Mouse (Mus musculus): ENCODE data around the gene Pcnp. TPM values are rescaled to one million over a fixed set of nuclear protein-coding genes. Genes with fewer than 3 reads are reported as not detected.
"Not testable (repeated sequence)": the region's sequence is repeated elsewhere in the genome, so short reads cannot be mapped to it uniquely, and the experiment has no call there.

Pcnp gene
- 100 to 1,000 TPM; 122 to 132 TPM for total RNA-seq (2021)
- long read RNA-seq, transcript Pcnp-206 (5 exons, 938 nt) = major isoform, 58 of 120 reads
- long read RNA-seq, transcript Pcnp-205 (5 exons, 2,200 nt) = minor isoform, 27 of 120 reads
- long read RNA-seq, transcript Pcnp-202 (5 exons, 2,295 nt) = minor isoform, 22 of 120 reads
- long read RNA-seq, partial matches to known transcripts = 3 of 120 reads
- long read RNA-seq, other reads (novel, unspliced or antisense) = 10 of 120 reads

DNA sequence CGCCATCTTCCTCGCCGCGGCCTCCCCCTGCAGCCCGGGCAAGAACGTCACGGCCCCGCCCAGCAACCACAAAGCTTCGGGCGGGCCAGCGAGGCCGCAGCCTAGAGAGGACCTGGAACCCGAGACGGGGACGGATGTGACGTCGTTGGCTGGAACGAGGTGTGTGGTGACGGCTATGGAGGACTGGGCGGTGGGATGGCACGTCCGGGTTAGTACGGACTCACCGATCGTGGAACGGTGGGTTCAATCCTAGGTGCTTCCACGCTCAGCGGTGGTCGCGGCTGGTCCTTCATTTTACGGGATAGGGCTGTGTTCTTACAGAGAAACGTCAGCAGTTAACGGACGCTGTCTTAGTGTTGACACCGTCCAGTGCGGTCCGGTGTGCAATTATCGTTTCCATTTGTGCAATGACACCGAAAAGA is at the start of gene Pcnp:
Pcnp (minus strand) TSS at position 79 of the 422 bp plus-strand sequence.
- DNase-seq (ENCODE audit: low spot score in 2 of 2) = peak; percentile 98

- DNase-seq (ENCODE audit: low spot score in 2 of 2) = no peak
These were observed 46.8 kb upstream of the Pcnp start for GRCm38 (mm10) chr16:56076121-56076869.

DNA sequence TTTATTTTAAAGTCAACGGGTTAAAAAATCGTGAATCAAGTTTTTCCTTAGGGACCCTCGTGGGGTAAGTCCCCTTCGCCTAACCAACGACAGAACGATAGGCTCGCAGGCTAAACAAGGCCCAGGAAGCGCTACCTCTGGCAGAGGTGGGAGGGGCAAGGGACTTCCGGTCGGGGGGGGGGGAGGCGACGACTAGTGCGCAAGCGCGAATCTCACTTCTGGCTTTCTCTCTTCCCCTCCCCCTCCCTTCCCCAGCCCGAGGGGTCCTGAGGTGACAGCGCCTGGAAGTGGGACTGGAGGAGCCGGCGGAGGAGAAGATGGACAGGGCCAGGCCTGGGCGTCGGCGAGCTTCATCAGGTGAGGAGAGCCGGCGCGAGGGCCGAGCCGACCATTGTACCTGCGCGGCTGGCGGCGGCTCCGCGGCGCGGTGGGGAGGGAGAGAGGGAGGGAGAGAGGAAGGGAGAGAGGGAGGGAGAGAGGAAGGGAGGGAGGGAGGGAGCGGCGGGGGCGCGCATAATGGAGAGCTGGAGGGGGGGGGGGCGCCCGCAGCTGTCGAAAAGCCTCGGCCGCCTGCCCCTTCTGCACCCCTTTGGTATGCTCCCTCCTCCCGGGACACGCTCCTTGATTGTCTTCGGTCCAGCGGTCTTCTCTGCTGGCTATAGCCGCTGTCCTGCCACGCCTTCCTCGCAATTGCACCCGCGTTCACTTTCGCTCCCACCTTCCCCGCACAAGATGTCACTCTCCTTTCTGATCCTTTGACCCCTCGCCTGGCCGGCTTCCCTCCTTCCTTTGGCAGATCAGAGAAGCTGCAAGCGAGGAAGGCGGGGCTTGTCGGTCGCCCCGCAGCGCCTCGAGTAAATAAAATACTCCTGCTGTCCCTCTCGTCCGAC is 45.9 kb upstream of the Pcnp start:
- peak; percentile 82 to 85 for DNase-seq (ENCODE audit: low spot score in 2 of 2)

GRCm38 (mm10) chr16:56074565-56074964 is 45.0 kb upstream of the Pcnp start:
- no peak for DNase-seq (ENCODE audit: low spot score in 2 of 2)

DNA sequence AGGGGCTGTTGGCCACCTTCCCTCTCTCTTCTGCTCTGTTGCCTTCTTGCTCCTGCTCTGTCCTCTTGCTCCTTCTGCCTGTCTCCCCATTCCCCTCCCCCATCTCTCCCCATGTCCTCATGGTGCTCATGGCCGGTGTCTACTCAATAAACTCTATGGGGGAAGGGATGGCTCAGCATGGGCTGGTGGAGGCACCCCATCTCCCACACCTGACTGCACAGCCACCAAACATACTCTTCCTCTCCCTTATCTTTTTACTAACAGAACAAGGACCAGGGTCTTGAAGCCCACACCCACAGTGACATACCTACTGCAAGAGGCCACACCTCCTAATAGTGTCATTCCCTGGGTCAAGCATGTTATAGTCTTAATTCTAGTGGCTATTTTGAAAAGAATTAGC is 44.6 kb upstream of the Pcnp start:
- DNase-seq (ENCODE audit: low spot score in 2 of 2) = no peak

- not testable (repeated sequence) for DNase-seq (ENCODE audit: low spot score in 2 of 2)
These were observed 43.6 kb upstream of the Pcnp start for GRCm38 (mm10) chr16:56073150-56073549.

DNA sequence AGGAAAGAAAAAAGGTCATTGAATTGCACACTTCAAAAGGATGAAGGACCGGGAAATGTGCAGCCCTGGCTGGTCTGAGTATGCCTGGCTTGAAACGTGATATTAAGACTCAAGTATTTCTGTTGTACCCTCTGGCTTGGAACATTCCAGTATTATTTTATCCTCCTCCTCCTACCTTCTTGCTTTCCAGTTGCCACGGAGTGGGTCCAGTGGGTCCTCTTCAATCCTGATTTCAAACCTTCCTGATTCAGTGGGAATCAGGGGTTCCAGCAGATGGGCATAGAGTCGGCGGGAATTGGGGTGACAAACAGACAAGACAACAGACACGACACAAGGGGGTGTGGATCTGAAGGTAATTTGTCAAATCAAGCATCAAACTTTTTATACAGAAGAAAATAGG is 43.0 kb upstream of the Pcnp start:
- no peak for DNase-seq (ENCODE audit: low spot score in 2 of 2)

DNA sequence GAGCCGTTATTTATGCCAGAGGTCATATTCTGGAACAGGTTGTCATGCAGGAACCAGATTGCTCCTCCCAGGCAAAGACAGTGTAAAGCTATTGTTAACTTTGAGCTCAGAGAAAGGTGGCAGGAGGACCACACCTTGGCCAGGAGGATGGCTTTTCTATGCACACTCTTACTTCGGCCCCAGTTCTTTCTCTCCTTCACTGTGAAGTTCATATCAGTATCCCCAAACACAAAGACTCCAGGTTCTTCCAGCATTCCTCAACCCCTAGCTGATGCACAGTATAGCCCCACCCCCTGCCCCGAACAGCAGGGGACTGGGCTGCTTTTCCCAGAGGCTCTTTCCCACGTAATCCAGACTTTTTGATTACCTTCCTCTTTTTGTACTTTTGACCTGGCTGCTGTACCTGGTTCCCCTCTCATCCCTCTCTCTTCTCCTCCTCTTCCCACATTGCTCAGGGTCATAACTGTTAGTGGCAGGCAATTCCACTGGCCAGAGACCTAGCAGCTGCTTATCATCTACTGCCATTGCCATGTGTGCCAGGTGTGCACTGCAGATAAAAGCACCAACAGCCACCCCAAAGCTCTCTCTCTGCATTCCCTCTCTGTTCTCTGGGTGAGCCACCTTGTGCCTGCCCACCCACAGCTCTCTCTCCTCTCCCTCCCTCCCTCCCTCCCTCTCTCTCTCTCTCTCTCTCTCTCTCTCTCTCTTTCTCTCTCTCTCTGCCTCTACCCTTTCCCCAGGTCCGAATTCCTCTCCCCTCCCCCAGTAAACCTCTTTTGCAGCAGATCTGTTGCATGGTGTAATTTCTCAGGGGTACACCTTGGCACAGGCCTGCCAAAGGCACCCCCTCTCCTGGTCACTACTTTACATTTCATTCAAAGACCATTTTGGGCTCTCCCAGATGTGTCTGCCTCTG is 42.0 kb upstream of the Pcnp start:
- no peak for DNase-seq (ENCODE audit: low spot score in 2 of 2)

DNA sequence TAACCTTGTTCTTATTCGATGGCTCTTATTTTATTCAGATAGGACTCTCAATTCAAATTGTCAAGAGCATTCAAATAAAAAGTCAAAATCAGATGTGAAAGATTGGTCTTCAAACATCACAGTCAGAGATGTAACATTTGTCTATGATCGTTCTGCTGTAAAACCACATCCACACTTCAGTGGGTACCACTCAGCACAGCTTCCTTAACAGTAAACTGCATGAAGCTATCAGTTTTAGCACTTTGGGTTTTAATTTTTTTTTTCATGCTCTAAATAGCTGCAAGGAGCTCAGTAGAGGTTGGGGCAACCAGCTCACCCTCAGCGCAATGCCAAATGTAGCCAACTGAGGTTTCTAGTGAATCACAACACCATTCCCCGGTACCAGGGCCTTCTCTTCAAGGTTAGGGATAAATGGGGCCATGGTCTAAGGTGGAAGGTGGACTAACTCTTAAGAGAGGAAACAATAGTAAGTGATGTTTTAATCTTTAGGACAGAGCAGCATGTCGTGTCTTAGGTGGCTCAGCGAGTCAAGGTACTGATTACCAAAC is 39.1 kb upstream of the Pcnp start:
- DNase-seq (ENCODE audit: low spot score in 2 of 2) = no peak

DNA sequence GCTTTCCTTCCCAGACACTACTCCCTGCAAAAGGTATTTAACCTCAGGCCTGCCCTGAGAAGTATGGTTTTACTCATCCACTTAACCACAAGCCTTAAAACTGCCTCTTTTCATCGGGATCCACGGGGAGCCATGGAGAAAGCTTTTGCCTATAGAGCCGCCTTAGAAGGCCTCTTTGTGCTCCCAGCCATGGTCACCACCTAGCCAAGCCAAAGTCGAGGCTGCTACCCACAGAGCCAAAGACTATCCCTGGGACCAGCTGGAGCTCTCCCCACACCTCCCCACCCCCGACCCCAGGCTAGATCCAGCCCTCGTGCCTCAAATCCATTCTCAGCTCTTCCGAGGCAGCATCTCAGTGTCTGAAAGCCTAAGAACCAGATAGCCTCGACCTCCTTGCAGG is 36.6 kb upstream of the Pcnp start:
- no peak for DNase-seq (ENCODE audit: low spot score in 2 of 2)

DNA sequence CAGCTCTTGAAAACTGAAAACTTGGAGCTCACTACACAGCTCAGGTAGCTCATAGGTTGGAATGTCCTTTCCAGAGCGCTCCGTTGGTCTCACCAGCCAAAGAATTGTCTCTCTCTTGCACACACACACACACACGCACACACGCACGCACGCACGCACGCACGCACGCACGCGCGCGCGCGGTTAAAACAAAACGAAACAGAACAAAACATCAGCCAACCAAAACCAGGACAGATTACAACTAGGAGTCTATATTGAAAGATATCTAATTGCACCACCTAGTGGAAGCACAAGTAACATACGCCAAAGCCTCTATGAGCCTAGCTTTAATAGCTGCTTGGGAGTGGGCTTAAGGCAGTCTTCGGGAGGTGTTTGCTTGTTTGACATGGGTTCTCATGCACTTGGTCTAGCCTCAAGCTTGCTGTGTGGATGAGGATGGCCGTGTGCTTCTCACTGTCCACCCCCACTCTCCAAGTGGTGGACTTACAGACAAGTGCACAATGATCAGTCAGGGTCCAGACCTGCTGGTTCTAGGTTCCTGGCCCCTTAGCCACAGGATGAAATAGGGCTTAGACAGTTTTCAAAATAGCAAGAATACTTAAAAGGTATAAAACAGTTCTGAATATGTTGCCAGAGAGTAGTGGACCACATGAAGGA is 34.9 kb upstream of the Pcnp start:
- DNase-seq (ENCODE audit: low spot score in 2 of 2) = peak; percentile 47 to 58

DNA sequence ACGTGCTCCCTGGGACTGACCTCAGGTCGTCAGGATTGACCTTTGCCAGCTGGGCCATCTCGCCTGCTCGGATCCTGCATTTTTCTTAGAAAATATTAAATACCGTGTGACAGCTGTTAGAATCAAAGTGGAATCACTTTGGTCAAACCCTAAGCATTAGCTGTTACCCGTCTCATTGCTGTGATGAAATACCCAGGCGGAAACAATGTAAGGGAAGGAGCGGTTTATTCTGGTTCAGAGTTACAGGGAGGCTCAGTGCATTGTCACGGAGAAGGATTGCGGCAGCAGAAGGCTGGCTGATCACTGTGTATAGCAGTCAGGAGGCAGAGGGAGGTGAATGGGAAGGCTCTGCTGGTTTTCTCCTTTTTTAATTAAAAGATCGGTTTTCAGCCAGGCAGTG is 33.4 kb upstream of the Pcnp start:
- no peak for DNase-seq (ENCODE audit: low spot score in 2 of 2)

- DNase-seq (ENCODE audit: low spot score in 2 of 2) = no peak
These were observed 32.6 kb upstream of the Pcnp start for GRCm38 (mm10) chr16:56061995-56062594.

GRCm38 (mm10) chr16:56058151-56058550 is 28.6 kb upstream of the Pcnp start:
- no peak for DNase-seq (ENCODE audit: low spot score in 2 of 2)

GRCm38 (mm10) chr16:56056944-56057590 is 27.5 kb upstream of the Pcnp start:
- DNase-seq (ENCODE audit: low spot score in 2 of 2) = no peak

GRCm38 (mm10) chr16:56055911-56056310 is 26.4 kb upstream of the Pcnp start:
- no peak for DNase-seq (ENCODE audit: low spot score in 2 of 2)

DNA sequence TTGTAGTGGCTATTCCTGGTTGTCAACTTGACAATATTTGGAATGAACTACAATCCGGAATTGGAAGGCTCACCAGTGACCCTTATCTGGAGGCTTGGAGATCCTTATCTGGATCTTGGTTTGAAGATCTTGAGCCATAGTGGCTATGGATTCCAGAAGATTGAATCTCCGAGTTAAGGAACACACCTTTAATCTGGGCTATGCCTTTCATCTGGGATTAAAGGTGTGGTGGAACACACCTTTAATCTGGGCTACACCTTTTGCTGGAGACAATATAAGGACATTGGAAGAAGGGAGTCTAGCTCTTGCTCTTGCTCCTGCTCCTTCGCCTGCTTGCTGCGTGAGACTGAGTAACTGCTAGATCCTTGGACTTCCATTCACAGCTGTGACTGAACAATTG is 18.5 kb upstream of the Pcnp start, which contains the start of gene Senp7:
Senp7 (plus strand) TSS at position 301 of the 400 bp plus-strand sequence.
- not testable (repeated sequence) for DNase-seq (ENCODE audit: low spot score in 2 of 2)

- DNase-seq (ENCODE audit: low spot score in 2 of 2) = no peak
These were observed 8.6 kb upstream of the Pcnp start for GRCm38 (mm10) chr16:56038090-56038489.
